Mouse (Mus musculus) spleen, postnatal 0 days (tissue): ENCODE measurements around the gene Kctd17. TPM values are rescaled to one million over a fixed set of nuclear protein-coding genes. Genes with fewer than 3 reads are reported as not detected.

Experiments
- polyA plus RNA-seq: library from polyadenylated mRNA; unstranded; fragments of >200 nt; fragmentation: Nextera tagmentation; extraction: Ambion mirVana; gene quantifications from 2 replicates; pipeline ENCODE4 v1.2.1, GENCODE M21; 2015

Kctd17 gene
- 15.1 and 17.1 TPM in 2 replicates for polyA plus RNA-seq

GRCm38 (mm10) chr15:78428391-78429138 is at the start of gene Kctd17:
Gene Kctd17, plus strand, starts transcription at chr15:78428564.

GRCm38 (mm10) chr15:78395478-78395962 is 32.8 kb upstream of the Kctd17 start, which contains the start of gene Tex33:
Gene Tex33, minus strand, starts transcription at chr15:78395912.

DNA sequence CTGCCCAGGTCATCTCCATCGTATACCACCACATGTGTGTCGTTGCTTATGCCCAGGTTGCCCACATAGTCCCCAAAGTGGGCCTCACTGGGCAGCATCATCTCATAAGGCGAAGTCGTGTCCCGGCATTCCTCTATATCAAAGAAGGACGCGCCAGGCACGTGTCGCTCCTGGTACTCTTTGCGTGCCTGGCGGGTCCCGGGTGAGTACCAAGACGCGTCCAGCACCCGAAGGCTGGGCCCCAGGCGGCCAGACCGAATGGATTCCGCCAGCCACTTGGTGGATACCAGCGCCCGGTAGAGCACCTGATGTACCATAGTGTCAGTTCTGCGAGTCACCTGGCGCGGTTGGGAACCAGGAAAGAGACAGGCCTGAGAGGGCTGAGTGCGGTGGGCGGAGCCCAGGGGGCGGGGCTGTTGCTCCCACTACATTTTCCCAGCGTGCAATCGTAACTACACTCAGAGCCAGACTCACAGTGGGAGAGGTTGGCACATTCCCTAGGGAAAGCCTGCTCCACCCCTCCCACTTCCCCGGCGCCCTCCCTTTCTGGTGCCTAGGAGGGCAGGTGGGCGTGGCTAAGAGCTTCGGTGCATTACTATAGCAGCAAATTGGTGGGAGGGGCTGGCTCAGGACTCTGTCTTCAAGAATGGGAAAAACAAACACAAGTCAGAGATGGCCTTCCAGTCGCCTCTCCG is 22.7 kb upstream of the Kctd17 start, which contains the start of gene Tst:
Tst (minus strand) TSS at position 391 of the 695 bp plus-strand sequence.

DNA sequence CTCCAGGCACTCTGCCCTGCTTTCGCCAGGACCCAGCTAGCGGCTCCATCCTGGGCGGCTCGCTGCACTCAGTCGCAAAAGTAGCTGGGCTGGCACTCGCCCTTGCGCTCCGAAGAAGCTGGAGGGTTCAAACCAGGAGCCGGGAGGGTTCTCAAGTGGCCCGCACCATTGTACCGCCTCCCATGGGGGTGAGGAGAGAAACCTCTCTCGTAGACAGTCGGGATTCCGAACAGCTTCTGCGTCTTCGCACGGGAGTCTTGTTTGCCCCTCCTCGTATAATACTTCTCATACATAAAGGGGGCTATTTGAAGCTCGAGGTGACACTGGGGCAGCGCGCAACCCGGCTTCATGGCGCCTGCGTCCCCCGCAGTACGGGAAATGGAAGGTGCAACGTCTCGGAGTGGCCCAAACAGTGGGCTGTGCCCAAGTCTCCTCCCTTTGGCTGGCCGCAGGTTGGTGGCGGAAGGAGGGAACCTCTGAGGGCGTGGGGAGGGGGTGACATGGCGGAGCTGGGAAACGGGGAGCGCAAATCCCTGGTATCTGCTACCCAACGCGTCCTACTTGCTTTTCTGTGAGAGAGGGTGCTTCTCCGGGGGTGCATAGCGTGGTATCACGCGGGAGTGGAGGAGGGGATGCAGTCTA is 21.9 kb upstream of the Kctd17 start, which contains the start of gene Mpst:
Mpst (plus strand) TSS at position 124 of the 642 bp plus-strand sequence.

DNA sequence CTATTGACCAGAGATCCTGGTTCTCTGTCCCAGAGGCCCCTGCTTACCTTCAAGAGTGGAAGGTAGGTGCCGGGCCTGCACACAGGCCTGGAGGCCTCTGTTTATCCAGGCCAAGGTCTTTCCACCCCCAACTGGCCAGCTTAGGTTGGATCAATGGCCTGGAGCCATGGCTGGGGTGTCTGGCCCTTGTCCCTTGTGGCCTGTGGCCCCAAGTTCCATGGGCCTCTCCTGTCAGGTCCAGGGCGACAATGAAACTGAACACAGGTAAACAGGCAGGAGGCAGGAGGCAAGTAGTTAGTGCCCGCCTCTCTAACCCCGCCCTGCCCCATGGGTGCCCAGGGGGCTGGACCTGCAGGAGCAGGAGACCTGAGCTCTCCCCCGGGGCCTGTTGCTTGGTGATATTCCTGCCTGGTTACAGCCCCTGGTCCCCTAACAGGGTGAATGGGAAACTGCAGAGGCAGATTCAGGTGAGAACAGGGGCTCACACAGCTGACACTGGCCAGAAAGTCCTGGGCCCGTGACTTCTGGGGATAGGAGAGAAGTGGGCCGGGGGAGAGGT is 40.1 kb downstream of the Kctd17 start, which contains the start of gene Tmprss6:
Tmprss6 (minus strand) TSS at position 256 of the 559 bp plus-strand sequence.

Other genes starting within 250 kb of the Kctd17 start
- gene Pvalb, start 222.2 kb upstream of the Kctd17 start, polyA plus RNA-seq, result not detected in 2 replicates
- 91.3 and 109 TPM in 2 replicates for gene Ncf4, start 183.8 kb upstream of the Kctd17 start, polyA plus RNA-seq
- 2.0 and 2.5 TPM in 2 replicates for gene Csf2rb2, start 122.8 kb upstream of the Kctd17 start, polyA plus RNA-seq
- 10.7 and 15.6 TPM in 2 replicates for gene Csf2rb, start 102.8 kb upstream of the Kctd17 start, polyA plus RNA-seq
- not detected in 2 replicates for gene Tex33, start 32.7 kb upstream of the Kctd17 start, polyA plus RNA-seq
- 28.7 and 36.2 TPM in 2 replicates for gene Tst, start 22.7 kb upstream of the Kctd17 start, polyA plus RNA-seq
- gene Mpst, start 22.1 kb upstream of the Kctd17 start, polyA plus RNA-seq, result 5.7 and 5.9 TPM in 2 replicates
- 0.11 and 0.30 TPM in 2 replicates for gene Tmprss6, start 40.1 kb downstream of the Kctd17 start, polyA plus RNA-seq
- 2.8 and 4.1 TPM in 2 replicates for gene Il2rb, start 66.7 kb downstream of the Kctd17 start, polyA plus RNA-seq
- gene C1qtnf6, start 102.9 kb downstream of the Kctd17 start, polyA plus RNA-seq, result 8.1 and 10.1 TPM in 2 replicates
- not detected in 2 replicates for gene Sstr3, start 116.1 kb downstream of the Kctd17 start, polyA plus RNA-seq
- gene Rac2, start 144.2 kb downstream of the Kctd17 start, polyA plus RNA-seq, result 213 and 273 TPM in 2 replicates
- gene Cyth4, start 168.5 kb downstream of the Kctd17 start, polyA plus RNA-seq, result 22.1 and 29.7 TPM in 2 replicates